Mouse (Mus musculus) embryonic facial prominence, embryonic 12.5 days (tissue): ENCODE measurements around the gene Tmem198b. TPM values are rescaled to one million over a fixed set of nuclear protein-coding genes. Genes with fewer than 3 reads are reported as not detected.

Experiments used
- ATAC-seq: fragments of 200-750 bp; cut with Nextera tagmentation; 2 replicates; pipeline ENCODE4 v1.8.0; 2017; ENCODE audit not compliant: insufficient number of reproducible peaks, insufficient read depth, low FRiP score, low TSS enrichment
- H3K27ac ChIP-seq: fragments of 300-500 bp; sonication (generic); 2 replicates; pipeline ENCODE4 v1.5.1; 2016; ENCODE audit warnings: mild to moderate bottlenecking
- H3K27me3 ChIP-seq: fragments of 300-500 bp; sonication (generic); 2 replicates; pipeline ENCODE4 v1.6.1; 2016; ENCODE audit warnings: mild to moderate bottlenecking, moderate library complexity
- H3K36me3 ChIP-seq: fragments of 300-500 bp; sonication (generic); 2 replicates; pipeline ENCODE4 v1.6.1; 2016; ENCODE audit warnings: mild to moderate bottlenecking
- H3K4me1 ChIP-seq: fragments of 300-500 bp; sonication (generic); 2 replicates; pipeline ENCODE4 v1.6.1; 2016
- H3K4me2 ChIP-seq: fragments of 300-500 bp; sonication (generic); replicated peaks from 2 replicates; pipeline ENCODE4 v1.6.1; 2016; ENCODE audit warnings: mild to moderate bottlenecking, moderate library complexity
- H3K4me3 ChIP-seq: fragments of 300-500 bp; sonication (generic); 2 replicates; pipeline ENCODE4 v1.5.1; 2016; ENCODE audit warnings: mild to moderate bottlenecking
- H3K9ac ChIP-seq: fragments of 300-500 bp; sonication (generic); 2 replicates; pipeline ENCODE4 v1.6.1; 2016; ENCODE audit warnings: mild to moderate bottlenecking, moderate library complexity
- H3K9me3 ChIP-seq: fragments of 300-500 bp; sonication (generic); 2 replicates; pipeline ENCODE4 v1.6.1; 2016; ENCODE audit warnings: mild to moderate bottlenecking, moderate library complexity
- WGBS: fragments of 180-500 bp; shearing (Covaris S2); methylation state at CpG from one replicate; pipeline ENCODE4 v1.1.7; 2016; 5-methylcytosine and 5-hydroxymethylcytosine counted together
- polyA plus RNA-seq: library from polyadenylated mRNA; unstranded; fragments of >200 nt; fragmentation: Nextera tagmentation; extraction: Ambion mirVana; gene quantifications from 2 replicates; pipeline ENCODE4 v1.2.1, GENCODE M21; 2016

The Tmem198b gene
- polyA plus RNA-seq, 1 experiment from 2014 or later: 25.7 TPM

DNA sequence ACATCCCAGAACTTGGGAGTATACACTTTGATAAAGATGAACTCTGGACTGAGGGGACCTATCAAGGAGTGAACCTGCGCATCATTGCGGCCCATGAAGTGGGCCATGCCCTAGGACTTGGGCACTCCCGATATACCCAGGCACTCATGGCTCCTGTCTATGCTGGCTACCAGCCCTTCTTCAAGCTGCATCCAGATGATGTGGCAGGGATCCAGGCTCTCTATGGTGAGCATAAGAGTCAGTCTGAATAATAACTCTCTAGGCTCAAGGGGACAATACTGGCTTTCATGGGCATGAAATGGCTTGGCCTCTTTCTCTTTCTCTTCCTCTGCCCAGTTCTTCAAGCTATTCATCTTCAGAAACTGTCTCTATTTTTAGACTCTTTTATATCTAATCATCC, 8.6 kb downstream of the Tmem198b start:
- Histone ChIP-seq H3K9ac (no peak overlapping the region), H3K4me1 (no peaks in the 10 kb centered on the region), H3K36me3 (peaks cover 14% of the 10 kb centered on the region), H3K27me3 (no peaks in the 10 kb centered on the region), H3K27ac (no peak overlapping the region), H3K4me2 (no peak overlapping the region), H3K4me3 (no peak overlapping the region), H3K9me3 (no peaks in the 10 kb centered on the region)
- no peak for ATAC-seq
- 96% methylated on average over 3 of the region's 3 CpGs for WGBS

GRCm38 (mm10) chr10:128794391-128794790, 9.8 kb downstream of the Tmem198b start:
- Histone ChIP-seq H3K4me2 (no peak overlapping the region), H3K27ac (no peak overlapping the region), H3K9me3 (no peaks in the 10 kb centered on the region), H3K4me1 (no peaks in the 10 kb centered on the region), H3K9ac (no peak overlapping the region), H3K36me3 (peaks cover 2% of the 10 kb centered on the region; the same call in 1 of the 2 replicates), H3K4me3 (no peak overlapping the region), H3K27me3 (no peaks in the 10 kb centered on the region)
- no peak for ATAC-seq
- 91% methylated on average over 5 of the region's 5 CpGs for WGBS

- no peak overlapping the region for H3K4me3 ChIP-seq
- H3K4me2 ChIP-seq: no peak overlapping the region
- H3K27ac ChIP-seq: no peak overlapping the region
- 93% methylated on average over 1 of the region's 1 CpGs for WGBS
- H3K27me3 ChIP-seq: no peaks in the 10 kb centered on the region
- no peaks in the 10 kb centered on the region for H3K9me3 ChIP-seq
- no peaks in the 10 kb centered on the region for H3K4me1 ChIP-seq
- H3K9ac ChIP-seq: no peak overlapping the region
- H3K36me3 ChIP-seq: no peaks in the 10 kb centered on the region
- no peak for ATAC-seq
Measured at GRCm38 (mm10) chr10:128793258-128793657, 10.9 kb downstream of the Tmem198b start.

DNA sequence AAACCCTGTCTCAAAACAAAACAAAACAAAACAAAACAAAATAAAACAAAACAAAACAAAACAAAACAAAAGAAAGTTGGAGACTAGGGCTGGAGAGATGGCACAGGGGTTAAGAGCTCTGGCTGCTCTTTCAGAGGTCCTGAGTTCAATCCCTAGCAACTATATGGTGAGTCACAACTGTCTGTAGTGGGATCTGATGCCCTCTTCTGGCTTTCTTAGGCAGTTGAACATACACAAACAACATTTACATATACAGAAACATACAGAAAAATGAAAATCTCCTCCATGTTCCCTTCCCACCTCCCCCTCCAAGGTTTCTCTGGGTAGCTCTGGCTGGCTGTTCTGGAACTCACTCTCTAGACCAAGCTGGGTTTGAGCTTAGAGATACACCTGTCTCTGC, 12.1 kb downstream of the Tmem198b start:
- Histone ChIP-seq H3K9ac (no peak overlapping the region), H3K27ac (no peak overlapping the region), H3K27me3 (no peaks in the 10 kb centered on the region), H3K4me3 (no peak overlapping the region), H3K9me3 (no peaks in the 10 kb centered on the region), H3K4me1 (no peaks in the 10 kb centered on the region), H3K36me3 (no peaks in the 10 kb centered on the region), H3K4me2 (no peak overlapping the region)
- ATAC-seq: no peak

DNA sequence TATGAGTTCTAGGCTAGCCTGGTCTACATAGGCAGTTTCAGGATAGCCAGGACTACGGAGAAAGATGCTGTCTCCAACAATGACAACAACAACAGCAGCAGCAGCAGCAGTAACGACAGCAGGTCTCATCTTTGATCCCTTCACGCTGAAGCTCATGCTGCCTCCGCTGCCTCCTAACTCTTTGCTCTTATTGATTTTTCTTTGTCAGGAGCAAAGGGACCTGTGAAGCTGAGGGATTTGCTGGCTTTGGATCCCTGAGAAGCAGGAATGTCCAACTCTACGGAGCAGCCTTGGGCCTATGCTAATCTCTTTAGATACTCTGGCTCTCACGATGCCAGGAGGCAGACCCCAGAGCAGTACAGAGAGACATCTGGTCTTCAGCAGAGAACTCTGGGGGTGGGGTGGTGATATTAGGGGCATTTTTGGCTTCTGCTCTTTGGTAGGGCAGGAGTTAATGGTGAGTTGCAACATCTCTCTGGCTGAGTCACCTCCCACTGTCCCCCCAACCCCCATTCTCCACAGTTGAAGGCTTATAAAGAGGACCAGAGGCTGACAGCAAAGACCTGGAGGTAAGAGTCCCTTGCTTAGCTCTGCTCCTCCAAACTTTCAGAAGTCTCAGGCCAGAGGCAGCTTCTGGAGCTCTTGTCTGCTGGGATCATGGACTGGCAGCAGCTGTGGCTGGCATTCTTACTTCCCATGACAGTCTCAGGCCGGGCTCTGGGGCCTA, 13.6 kb downstream of the Tmem198b start, which contains the start of gene Mmp19:
TSS of gene Mmp19 (plus strand) at position 513 of the 727 bp plus-strand sequence.
- H3K9me3 ChIP-seq: no peaks in the 10 kb centered on the region
- no peak within 1 kb of the TSS for H3K27ac ChIP-seq
- H3K4me3 ChIP-seq: no peak within 1 kb of the TSS
- ATAC-seq: no peak
- H3K4me2 ChIP-seq: no peak within 1 kb of the TSS
- no peaks in the 10 kb centered on the region for H3K36me3 ChIP-seq
- no peak within 1 kb of the TSS for H3K9ac ChIP-seq
- H3K27me3 ChIP-seq: no peaks in the 10 kb centered on the region
- H3K4me1 ChIP-seq: no peaks in the 10 kb centered on the region
- 72% methylated on average over 7 of the region's 7 CpGs for whole genome bisulfite sequencing

DNA sequence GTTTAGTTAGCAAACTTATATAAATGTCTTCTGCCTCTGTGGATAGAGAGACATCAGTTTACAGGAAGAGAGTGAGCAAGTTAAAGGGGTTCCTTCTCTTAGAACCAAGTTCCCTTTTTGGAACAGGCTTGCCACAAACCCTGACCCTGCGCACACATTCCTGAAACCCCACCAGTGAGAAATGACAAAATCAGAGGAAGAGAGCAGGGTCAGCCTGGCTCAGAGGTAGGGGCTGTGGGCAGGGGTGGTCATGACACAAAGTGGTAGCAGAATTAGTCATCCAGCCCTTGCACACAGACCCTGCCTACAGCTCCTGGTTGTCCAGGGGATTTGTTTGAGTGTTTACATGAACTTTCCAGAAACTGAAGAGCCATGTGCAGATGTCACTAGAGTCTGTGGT, 24.0 kb downstream of the Tmem198b start:
- 84% methylated on average over 1 of the region's 1 CpGs for WGBS
- no peak overlapping the region for H3K27ac ChIP-seq
- no peaks in the 10 kb centered on the region for H3K36me3 ChIP-seq
- no peak overlapping the region for H3K4me2 ChIP-seq
- no peaks in the 10 kb centered on the region for H3K27me3 ChIP-seq
- no peak overlapping the region for H3K4me3 ChIP-seq
- peaks cover 15% of the 10 kb centered on the region for H3K9me3 ChIP-seq
- H3K9ac ChIP-seq: no peak overlapping the region
- 0 out of 2 replicates have a peak, but pooled peaks cover 4% of the 10 kb centered on the region for H3K4me1 ChIP-seq
- no peak for ATAC-seq

GRCm38 (mm10) chr10:128779011-128779795, 25.0 kb downstream of the Tmem198b start:
- no peak overlapping the region for H3K9ac ChIP-seq
- H3K4me3 ChIP-seq: no peak overlapping the region
- ATAC-seq: peak; percentile 83; the same call in 1 of the 2 replicates
- H3K27ac ChIP-seq: peak overlapping the region; percentile 84
- H3K4me1 ChIP-seq: 0 out of 2 replicates have a peak, but pooled peaks cover 4% of the 10 kb centered on the region
- H3K36me3 ChIP-seq: no peaks in the 10 kb centered on the region
- H3K27me3 ChIP-seq: no peaks in the 10 kb centered on the region
- WGBS: 13% methylated on average over 8 of the region's 8 CpGs
- H3K9me3 ChIP-seq: peaks cover 10% of the 10 kb centered on the region
- H3K4me2 ChIP-seq: no peak overlapping the region

GRCm38 (mm10) chr10:128778441-128778840, 25.7 kb downstream of the Tmem198b start:
- ATAC-seq: no peak
- H3K4me2 ChIP-seq: no peak overlapping the region
- 81% methylated on average over 2 of the region's 2 CpGs for WGBS
- no peak overlapping the region for H3K9ac ChIP-seq
- H3K27ac ChIP-seq: peak overlapping the region; percentile 84; the same call in 1 of the 2 replicates
- H3K9me3 ChIP-seq: 0 out of 2 replicates have a peak, but pooled peaks cover 3% of the 10 kb centered on the region
- 0 out of 2 replicates have a peak, but pooled peaks cover 4% of the 10 kb centered on the region for H3K4me1 ChIP-seq
- H3K36me3 ChIP-seq: no peaks in the 10 kb centered on the region
- H3K27me3 ChIP-seq: no peaks in the 10 kb centered on the region
- no peak overlapping the region for H3K4me3 ChIP-seq

DNA sequence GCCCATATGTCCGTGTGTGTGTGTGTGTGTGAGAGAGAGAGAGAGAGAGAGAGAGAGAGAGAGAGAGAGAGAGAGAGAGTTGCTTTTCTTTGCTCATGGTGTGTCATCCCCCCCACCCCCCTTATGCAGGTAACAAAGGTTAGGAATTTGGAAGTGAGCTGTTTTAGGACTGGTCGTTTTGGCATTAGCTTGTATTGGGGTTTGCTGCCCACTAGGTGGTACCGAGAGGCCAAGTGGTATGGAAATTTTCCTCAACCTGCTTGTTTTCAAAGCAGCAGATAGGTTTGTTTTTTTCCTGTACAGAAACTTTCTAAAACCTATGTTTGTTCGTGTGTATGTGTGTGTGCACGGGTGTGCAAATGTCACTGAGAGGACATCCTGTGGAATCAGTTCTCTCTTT, 30.5 kb downstream of the Tmem198b start:
- 24% methylated on average over 5 of the region's 5 CpGs for WGBS
- no peaks in the 10 kb centered on the region for H3K36me3 ChIP-seq
- H3K4me2 ChIP-seq: no peak overlapping the region
- H3K4me1 ChIP-seq: no peaks in the 10 kb centered on the region
- no peak overlapping the region for H3K4me3 ChIP-seq
- ATAC-seq: no peak
- H3K9me3 ChIP-seq: no peaks in the 10 kb centered on the region
- no peak overlapping the region for H3K27ac ChIP-seq
- no peaks in the 10 kb centered on the region for H3K27me3 ChIP-seq
- H3K9ac ChIP-seq: no peak overlapping the region

- H3K4me2 ChIP-seq: no peak overlapping the region
- H3K27ac ChIP-seq: no peak overlapping the region
- no peaks in the 10 kb centered on the region for H3K4me1 ChIP-seq
- WGBS: 72% methylated on average over 2 of the region's 2 CpGs
- no peak for ATAC-seq
- H3K36me3 ChIP-seq: no peaks in the 10 kb centered on the region
- H3K9ac ChIP-seq: no peak overlapping the region
- no peaks in the 10 kb centered on the region for H3K27me3 ChIP-seq
- H3K4me3 ChIP-seq: no peak overlapping the region
- H3K9me3 ChIP-seq: no peaks in the 10 kb centered on the region
Measured at GRCm38 (mm10) chr10:128772895-128773294, 31.3 kb downstream of the Tmem198b start.
